Mouse (Mus musculus) kidney, adult 2 months (tissue): ENCODE results near the gene Sdk2.

Experiments
- CTCF ChIP-seq: fragments of 200-500 bp; conservative IDR thresholded peaks from 2 replicates; pipeline ENCODE4 v1.5.1; 2011; ENCODE audit warnings: low read depth, mild to moderate bottlenecking, control low read depth, low read length, moderate library complexity, mixed read lengths; ENCODE audit not compliant: insufficient read depth, insufficient read length
- POLR2A ChIP-seq: fragments of 200-500 bp; IDR thresholded peaks from one replicate; pipeline ENCODE4 v1.6.1; 2011; ENCODE audit warnings: low read depth, low read length, control low read depth

- no peak for TF ChIP-seq CTCF
- no peak for TF ChIP-seq POLR2A
Measured at GRCm38 (mm10) chr11:113768356-113768755, 298.5 kb downstream of the Sdk2 start.
